In genomic region chr9:49023956-49024355, GRCm38 (mm10) we compare ENCODE assay signal across 36 mouse cellular contexts. TPM values are rescaled to one million over a fixed set of nuclear protein-coding genes. Genes with fewer than 3 reads are reported as not detected.
"Had no signal": no experiment of that assay in that cellular context is flagged by ENCODE, and none has a peak within 500 bp of the region (broad histone marks: within the 10 kb centered on the region; RNA-seq: fewer than 3 reads in every experiment).

No protein-coding gene starts in this region.

- H3K4me1 ChIP-seq: hindbrain, embryonic 10.5 days; hindbrain, embryonic 12.5 days; intestine, embryonic 15.5 days; limb, embryonic 10.5 days; liver, embryonic 13.5 days; liver, embryonic 15.5 days had no signal

- H3K4me2 ChIP-seq: heart, embryonic 11.5 days; hindbrain, embryonic 12.5 days; hindbrain, embryonic 14.5 days; intestine, embryonic 15.5 days; limb, embryonic 12.5 days; liver, embryonic 11.5 days; liver, embryonic 13.5 days; liver, embryonic 15.5 days had no signal

- H3K9ac ChIP-seq: hindbrain, embryonic 12.5 days; hindbrain, embryonic 14.5 days; intestine, embryonic 15.5 days; limb, embryonic 12.5 days; liver, embryonic 13.5 days; liver, embryonic 15.5 days had no signal

- H3K27ac ChIP-seq: heart, adult 2 months; hindbrain, embryonic 10.5 days; hindbrain, embryonic 12.5 days; hindbrain, embryonic 14.5 days; intestine, embryonic 15.5 days; layer of hippocampus, adult 2 months; left cerebral cortex, adult 2 months; limb, embryonic 10.5 days; limb, embryonic 12.5 days; liver, embryonic 13.5 days; liver, embryonic 15.5 days had no signal

- H3K9me3 ChIP-seq: hindbrain, embryonic 10.5 days; hindbrain, embryonic 12.5 days; intestine, embryonic 15.5 days; limb, embryonic 10.5 days; limb, embryonic 12.5 days; liver, embryonic 13.5 days; liver, embryonic 15.5 days had no signal

- DNase-seq: gastrocnemius, postnatal 10 days; gastrocnemius, postnatal 25 days; heart, adult 2 months; heart, postnatal 10 days; heart, postnatal 4 days; kidney, adult 18-20 months; kidney, adult 8-10 months; kidney, postnatal 10 days; kidney, postnatal 25 days; kidney, postnatal 4 days; liver; liver, embryonic 13.5 days had no signal

- H3K27me3 ChIP-seq: hindbrain, embryonic 12.5 days; intestine, embryonic 15.5 days; limb, embryonic 12.5 days; liver, embryonic 13.5 days; liver, embryonic 15.5 days had no signal

- ATAC-seq: hindbrain, embryonic 16.5 days; inflammation-experienced regulatory T-cells, adult 6 months; intestine, embryonic 15.5 days; intestine, postnatal 0 days had no signal

- H3K4me3 ChIP-seq: heart, adult 2 months; hindbrain, embryonic 10.5 days; hindbrain, embryonic 12.5 days; intestine, embryonic 15.5 days; layer of hippocampus, adult 2 months; left cerebral cortex, adult 2 months; limb, embryonic 10.5 days; limb, embryonic 12.5 days; liver, embryonic 13.5 days; liver, embryonic 15.5 days had no signal

RNA-seq across cellular contexts. Expression of gene Tmprss5, which starts 57.1 kb away (rescaled TPM):
- total RNA-seq: granulocyte monocyte progenitor cell, adult 5-6 weeks; heart, postnatal 25 days; heart, postnatal 4 days had no signal
- polyA plus RNA-seq: heart, embryonic 14.5 days; inflammation-experienced regulatory T-cells, adult 6 months; limb, embryonic 10.5 days; limb, embryonic 12.5 days; liver, embryonic 11.5 days; liver, embryonic 13.5 days; liver, embryonic 15.5 days had no signal

RNA-seq across cellular contexts. Expression of gene Htr3b, which starts 59.2 kb away (rescaled TPM):
- total RNA-seq: gastrocnemius, adult 18-20 months; gastrocnemius, postnatal 10 days; gastrocnemius, postnatal 25 days; gastrocnemius, postnatal 4 days; granulocyte monocyte progenitor cell, adult 5-6 weeks; heart, adult 2 months; heart, postnatal 10 days; heart, postnatal 25 days; heart, postnatal 4 days; layer of hippocampus, adult 2 months; layer of hippocampus, postnatal 10 days; layer of hippocampus, postnatal 25 days; left cerebral cortex, adult 2 months; left cerebral cortex, postnatal 14 days; left cerebral cortex, postnatal 36 days had no signal
- polyA plus RNA-seq: heart, embryonic 11.5 days; inflammation-experienced regulatory T-cells, adult 6 months; kidney, embryonic 14.5 days; limb, embryonic 10.5 days; limb, embryonic 12.5 days; liver, embryonic 11.5 days; liver, embryonic 13.5 days; liver, embryonic 15.5 days had no signal
